Mouse (Mus musculus): ENCODE measurements around the gene Zic1.

Zic1 gene

DNA sequence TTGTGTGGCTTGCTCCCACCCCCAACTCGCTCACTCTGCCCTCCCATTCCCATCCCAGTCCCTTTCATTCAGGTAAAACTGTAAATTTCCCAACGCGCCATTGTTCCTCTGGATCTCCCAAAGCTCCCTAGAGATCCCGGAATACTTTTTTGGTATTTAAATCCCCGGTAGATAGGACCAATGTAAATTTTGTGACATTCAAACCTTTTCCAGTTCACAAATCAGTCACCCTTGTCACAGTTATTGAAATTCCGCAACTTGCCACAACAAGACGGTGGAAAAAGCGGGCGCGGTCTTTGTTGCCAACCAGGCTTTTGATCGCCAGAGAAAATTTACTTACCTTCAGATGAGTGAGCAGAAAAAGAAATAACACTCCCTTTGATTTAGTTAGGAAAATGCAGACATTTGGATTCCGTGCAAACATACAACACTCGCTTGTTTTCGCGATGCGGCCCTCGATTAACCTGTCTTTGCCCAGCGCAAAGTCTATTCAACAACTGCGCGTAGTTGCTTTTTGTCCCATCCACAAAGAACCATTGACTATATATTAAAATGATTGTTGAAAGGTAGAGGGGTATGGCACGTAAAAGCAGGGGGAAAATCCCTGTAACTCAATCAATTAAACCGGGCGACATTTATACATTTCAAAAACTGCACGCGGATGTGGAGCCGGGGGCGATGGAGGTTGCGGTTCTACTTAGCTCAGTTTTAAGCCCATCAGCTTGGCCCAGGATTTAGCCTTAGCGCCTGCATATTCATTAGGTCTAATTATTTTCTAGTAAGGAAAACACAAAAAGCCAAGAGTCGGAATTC is 1.6 kb upstream of the Zic1 start:
- no peak for DNase-seq

- no peak for DNase-seq
Observed at GRCm38 (mm10) chr9:91366226-91366998, 802 bp upstream of the Zic1 start.

GRCm38 (mm10) chr9:91364971-91365501 is 574 bp downstream of the Zic1 start:
- DNase-seq: no peak

DNA sequence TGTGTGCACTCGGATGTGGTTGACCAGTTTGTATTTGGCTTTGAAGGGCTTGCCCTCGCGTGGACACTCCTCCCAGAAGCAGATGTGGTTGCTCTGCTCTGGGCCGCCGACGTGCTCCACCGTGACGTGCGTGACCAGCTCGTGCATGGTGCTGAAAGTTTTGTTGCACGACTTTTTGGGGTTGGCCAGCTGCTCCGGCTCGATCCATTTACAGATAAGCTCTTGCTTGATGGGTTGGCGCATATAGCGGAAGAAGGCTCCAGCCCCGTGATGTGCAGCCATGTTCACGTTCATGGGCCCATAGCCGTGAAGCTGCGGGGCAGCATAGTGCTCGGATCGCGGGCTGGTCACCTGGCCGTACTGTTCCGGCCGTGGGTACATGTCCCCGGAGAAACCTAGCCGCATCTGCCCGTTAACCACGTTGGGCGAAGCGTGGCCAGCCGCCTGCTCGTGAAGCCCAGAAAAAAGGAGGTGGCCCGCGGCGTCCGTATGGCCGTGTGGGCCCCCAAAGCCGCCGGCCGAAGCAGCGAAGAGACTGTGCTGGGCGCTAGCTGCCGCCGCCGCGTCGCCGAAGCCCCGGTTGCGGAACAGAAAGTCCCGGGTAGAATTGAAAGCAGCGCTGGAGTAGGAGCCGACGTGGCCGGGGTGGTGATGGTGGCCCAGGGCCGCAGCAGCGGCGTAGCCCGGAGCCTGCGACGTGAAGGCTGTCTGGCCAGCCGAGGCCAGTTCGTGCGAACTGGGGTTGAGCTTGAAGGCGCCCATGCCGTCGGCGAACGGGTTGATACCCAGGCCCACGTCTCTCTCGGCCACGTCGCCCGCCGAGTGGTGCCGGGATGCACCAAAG is 1.3 kb downstream of the Zic1 start:
- DNase-seq: no peak

- DNase-seq: no peak
Observed at GRCm38 (mm10) chr9:91363814-91364126, 1.8 kb downstream of the Zic1 start.

- DNase-seq: no peak
Observed at GRCm38 (mm10) chr9:91363011-91363730, 2.4 kb downstream of the Zic1 start.

GRCm38 (mm10) chr9:91361856-91362601 is 3.6 kb downstream of the Zic1 start, which contains the start of gene Zic4:
Zic4 (plus strand) TSS chr9:91362413.
- DNase-seq: no peak

DNA sequence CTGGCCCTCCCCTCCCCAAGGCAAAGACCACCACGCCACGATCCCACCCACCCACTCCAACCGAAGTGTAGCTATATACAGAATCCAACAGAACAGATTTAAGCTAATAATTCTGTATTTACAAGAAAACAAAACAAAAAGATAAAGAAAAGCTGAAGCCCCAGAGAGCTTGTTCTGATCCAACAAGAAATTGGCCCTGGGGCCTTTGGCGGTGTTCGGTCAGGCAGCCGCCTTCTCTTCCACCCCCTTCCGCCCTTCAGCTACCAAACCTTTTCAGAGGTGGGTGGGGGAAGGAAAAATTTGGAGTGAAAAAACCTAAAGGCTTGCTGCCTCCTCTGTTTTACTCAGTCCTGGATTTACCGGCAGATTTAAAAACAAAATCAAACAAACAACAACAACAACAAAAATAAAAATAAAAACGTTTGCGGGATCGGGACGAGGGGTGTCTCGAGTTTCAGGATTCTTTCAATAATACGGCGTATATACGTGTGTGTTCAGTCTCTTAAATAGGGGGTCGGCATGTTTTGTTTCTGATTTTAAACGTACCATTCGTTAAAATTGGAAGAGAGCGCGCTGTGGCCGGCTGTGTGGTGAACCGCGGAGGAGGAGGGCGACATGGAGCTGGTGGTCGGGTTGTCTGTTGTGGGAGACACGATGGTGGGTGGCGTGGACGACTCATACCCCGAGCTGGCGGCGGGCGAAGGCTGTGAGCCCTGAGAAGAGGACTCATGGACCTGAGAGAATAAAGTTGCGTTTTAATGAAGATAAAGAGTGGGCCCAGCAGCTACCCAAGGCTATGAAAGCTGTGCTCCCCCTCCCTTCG is 4.4 kb downstream of the Zic1 start:
- no peak for DNase-seq

GRCm38 (mm10) chr9:91360151-91361032 is 5.2 kb downstream of the Zic1 start:
- DNase-seq: no peak

DNA sequence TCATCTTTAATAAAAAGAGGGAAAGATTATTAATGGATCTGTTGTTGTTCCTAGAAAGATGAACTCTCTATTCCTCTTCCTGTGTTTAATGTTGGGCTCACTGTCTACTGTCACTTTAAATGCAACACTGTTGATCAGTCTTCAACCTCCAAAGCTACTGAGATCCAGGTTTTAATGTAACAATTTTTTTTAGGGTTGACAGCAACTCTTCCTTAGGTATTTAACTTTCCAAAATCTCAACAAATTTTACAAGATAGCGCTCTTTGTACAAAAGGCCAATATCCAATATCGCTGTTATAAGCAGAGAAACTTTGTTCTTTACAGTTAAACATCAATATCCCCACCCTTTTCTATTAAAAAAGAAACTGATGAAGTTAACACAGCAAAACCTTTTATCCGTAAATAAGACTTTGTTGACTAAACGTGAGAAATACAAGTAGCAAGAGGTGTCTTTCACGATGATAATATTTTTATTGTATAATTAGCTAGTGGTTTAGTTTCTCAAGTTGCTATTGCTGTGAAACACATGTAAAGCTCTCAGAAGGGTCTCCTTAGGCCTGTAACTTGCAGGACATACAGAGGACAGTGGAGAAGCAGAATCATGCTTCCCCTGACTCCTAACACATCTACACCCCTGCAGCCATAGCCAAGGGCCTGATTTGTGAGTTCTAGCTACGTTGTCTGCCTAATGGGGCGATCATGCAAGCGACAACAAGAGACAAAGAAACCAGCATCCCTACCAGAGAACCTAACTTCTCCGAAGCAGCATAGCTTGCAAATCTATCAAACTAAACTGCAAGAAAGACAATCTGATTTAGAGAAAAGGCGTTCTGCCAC is 6.5 kb downstream of the Zic1 start:
- DNase-seq: no peak

- DNase-seq: no peak
Observed at GRCm38 (mm10) chr9:91357321-91357720, 8.3 kb downstream of the Zic1 start.

DNA sequence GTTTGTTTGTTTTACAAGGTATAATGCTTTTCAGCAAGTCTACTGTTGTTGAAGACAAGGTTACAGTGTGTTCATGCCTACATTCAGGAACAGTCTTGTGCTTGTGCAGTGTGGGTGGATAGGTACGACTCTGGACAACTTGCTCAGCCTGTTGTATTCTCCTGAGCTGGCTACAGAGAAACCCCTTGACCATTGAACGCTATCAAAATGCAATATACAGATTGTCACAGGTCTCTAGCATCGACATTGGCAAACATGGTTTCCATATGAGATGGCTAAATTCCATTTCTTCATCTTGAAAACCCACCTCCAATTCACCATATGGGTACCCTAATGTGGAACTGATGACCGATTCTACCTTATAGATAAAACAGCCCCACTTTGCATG is 9.3 kb downstream of the Zic1 start:
- no peak for DNase-seq

DNA sequence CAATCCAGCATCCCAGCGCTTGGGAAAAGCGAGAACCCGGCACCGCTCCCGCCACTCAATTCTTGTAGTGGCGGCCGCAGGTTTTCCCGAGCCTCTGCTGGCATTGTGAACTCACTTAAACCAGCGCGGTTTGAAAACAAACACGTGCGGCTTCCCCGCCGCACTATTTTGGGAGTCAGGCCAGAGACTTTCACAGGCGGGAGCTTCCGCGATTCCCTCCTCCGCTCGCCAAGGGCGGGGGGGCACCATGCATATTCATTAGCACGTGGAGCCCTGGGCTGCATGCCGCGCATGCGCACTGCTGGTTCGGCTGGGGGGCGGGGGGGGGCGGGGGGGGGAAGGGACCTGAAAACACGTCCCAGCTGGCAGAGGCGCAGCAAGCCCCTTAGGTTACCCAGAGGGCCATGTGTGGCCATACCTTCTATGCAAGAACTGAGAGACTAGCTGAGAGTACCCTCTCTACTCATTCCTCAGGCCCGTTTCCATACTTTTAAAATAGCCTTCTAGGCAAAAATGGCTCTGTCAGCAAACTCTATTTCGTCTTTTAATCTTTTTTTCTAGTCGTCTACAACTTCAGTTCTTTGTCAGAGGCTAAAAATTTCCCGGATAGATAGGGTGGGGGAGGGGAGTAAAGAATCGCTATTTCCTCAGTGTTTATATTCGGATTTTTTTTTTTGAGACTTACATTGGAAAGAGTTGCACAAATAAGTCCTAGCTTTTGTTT is 9.8 kb downstream of the Zic1 start:
- DNase-seq: no peak

DNA sequence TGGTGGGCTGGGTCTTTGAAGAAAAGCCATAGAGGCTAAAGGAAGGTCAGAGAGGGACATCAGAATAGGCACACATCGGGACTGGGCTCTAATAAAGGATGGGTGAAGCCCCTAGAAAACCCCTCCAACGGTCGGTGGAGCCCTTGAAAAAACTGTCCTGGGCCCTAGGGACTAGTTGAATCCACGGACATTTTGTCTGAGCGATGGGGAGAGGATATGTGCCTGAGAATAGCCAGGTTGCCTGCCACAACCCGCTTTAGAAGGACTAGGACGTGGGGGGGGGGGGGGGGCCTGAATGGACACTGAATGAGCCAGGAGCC is 10.4 kb downstream of the Zic1 start:
- DNase-seq: no peak

GRCm38 (mm10) chr9:91354434-91355269 is 11.0 kb downstream of the Zic1 start:
- DNase-seq: no peak

DNA sequence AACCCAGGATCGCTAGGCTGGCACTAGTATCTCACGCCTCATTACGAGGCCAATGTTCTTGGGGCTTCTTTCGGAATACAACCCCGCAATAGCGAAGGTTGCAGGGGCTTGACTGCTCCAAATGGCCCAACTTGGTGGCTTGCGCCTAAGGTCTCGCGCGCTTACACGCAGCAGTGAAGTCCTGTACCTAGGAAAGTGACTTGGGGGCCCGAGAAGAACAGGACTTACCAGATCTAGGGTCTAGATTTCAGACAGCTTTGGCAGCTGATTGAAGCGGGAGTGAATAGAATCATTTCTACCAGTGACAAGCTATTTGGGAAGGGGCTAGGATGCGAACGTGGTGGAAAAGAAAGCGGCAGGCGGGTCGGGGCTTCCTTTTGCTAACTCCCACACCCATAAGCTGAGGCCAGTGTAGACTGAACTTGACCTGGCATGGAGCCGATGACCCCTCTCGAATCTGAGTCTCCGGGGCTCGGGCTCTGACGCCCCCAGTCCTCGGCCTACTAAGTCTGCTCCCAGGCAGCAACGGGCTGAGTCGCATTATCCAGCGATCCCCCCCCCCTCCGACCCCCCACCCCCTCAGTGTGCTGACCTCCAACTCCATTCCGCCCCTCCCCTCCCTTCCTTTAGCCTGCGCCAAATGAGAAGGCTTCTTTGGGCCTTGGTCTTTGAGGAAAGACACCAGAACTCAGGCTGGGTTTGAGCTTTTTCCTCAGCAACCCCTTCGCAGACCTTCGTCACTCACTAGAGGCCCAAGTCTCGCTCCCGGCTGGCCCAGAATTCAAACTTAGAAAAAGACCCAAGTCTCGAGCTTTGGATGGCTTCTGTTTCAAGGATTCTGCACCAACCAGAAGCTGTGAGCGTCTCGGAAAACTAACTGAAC is 11.8 kb downstream of the Zic1 start:
- no peak for DNase-seq
